Mouse (Mus musculus) thymus, adult 2 months (tissue): ENCODE results near the gene Fkbp11.

Source experiments
- CTCF ChIP-seq: fragments of 200-500 bp; IDR thresholded peaks from 2 replicates; pipeline ENCODE4 v1.5.1; 2012; ENCODE audit warnings: mild to moderate bottlenecking, control low read depth, low read length, moderate library complexity, borderline replicate concordance; ENCODE audit not compliant: control insufficient read depth, poor library complexity, insufficient read depth; ENCODE audit errors: extremely low read depth
- POLR2A ChIP-seq: fragments of 200-500 bp; IDR thresholded peaks from 2 replicates; pipeline ENCODE4 v1.6.1; 2012; ENCODE audit warnings: mild to moderate bottlenecking, low read length, control low read depth, moderate library complexity; ENCODE audit not compliant: control insufficient read depth, poor library complexity, insufficient read depth; ENCODE audit errors: extremely low read depth

DNA sequence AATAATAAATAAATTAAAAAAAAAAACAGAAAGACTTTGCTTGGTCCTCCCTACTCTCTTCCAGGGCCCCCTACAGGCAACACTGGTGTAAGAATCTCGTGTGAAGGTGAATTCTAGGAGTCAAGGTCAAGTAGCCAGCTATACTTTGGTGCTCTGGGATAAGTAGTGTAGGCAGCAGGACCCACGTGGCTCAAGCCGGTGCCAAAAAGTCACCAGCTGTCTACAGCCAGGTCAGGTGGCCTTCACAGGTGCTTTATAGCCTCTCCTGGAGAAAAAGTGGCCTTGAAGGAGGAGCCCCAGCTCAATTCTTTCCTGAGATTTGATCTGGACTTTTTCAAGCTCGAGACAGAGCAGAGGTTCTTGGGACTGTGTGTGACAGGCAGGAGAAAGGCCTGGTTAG is 1.9 kb downstream of the Fkbp11 start:
- TF ChIP-seq CTCF (no peak), POLR2A (no peak)
